Mouse (Mus musculus) neural tube, embryonic 11.5 days (tissue): ENCODE data around the gene Fermt1. TPM values are rescaled to one million over a fixed set of nuclear protein-coding genes. Genes with fewer than 3 reads are reported as not detected.

Source experiments
- ATAC-seq: fragments of 200-750 bp; cut with Nextera tagmentation; 2 replicates; pipeline ENCODE4 v1.8.0; 2017; ENCODE audit warnings: moderate number of reproducible peaks, mild to moderate bottlenecking, moderate TSS enrichment, moderate library complexity; ENCODE audit not compliant: insufficient read depth, low FRiP score, low TSS enrichment
- DNase-seq: peaks from one replicate; pipeline ENCODE4 v3.0.0-alpha.2; 2015; ENCODE audit warnings: low spot score
- H3K27ac ChIP-seq: fragments of 300-500 bp; sonication (generic); 2 replicates; pipeline ENCODE4 v1.5.1; 2014; ENCODE audit warnings: low read depth, mild to moderate bottlenecking, low read length
- H3K27me3 ChIP-seq: fragments of 300-500 bp; sonication (generic); 2 replicates; pipeline ENCODE4 v1.6.1; 2014; ENCODE audit warnings: mild to moderate bottlenecking, low read length, mixed read lengths; ENCODE audit not compliant: control insufficient read depth, insufficient read depth
- H3K36me3 ChIP-seq: fragments of 300-500 bp; sonication (generic); 2 replicates; pipeline ENCODE4 v1.6.1; 2014; ENCODE audit warnings: mild to moderate bottlenecking, low read length, moderate library complexity, mixed read lengths; ENCODE audit not compliant: control insufficient read depth, insufficient read depth
- H3K4me1 ChIP-seq: fragments of 300-500 bp; sonication (generic); 2 replicates; pipeline ENCODE4 v1.6.1; 2014; ENCODE audit warnings: low read length, mixed read lengths; ENCODE audit not compliant: control insufficient read depth, insufficient read depth
- H3K4me2 ChIP-seq: fragments of 300-500 bp; sonication (generic); 2 replicates; pipeline ENCODE4 v1.6.1; 2014; ENCODE audit warnings: low read depth, mild to moderate bottlenecking, moderate library complexity
- H3K4me3 ChIP-seq: fragments of 300-500 bp; sonication (generic); 2 replicates; pipeline ENCODE4 v1.5.1; 2014; ENCODE audit warnings: low read depth, low read length
- H3K9ac ChIP-seq: fragments of 300-500 bp; sonication (generic); 2 replicates; pipeline ENCODE4 v1.6.1; 2014; ENCODE audit warnings: mild to moderate bottlenecking, low read length
- H3K9me3 ChIP-seq: fragments of 300-500 bp; sonication (generic); 2 replicates; pipeline ENCODE4 v1.6.1; 2016; ENCODE audit warnings: low read length; ENCODE audit not compliant: control insufficient read depth
- WGBS: fragments of 180-500 bp; shearing (Covaris S2); extraction: QIAGEN DNeasy Blood & Tissue Kit; methylation state at CpG from one replicate; pipeline ENCODE4 v1.1.7; 2014; 5-methylcytosine and 5-hydroxymethylcytosine counted together
- polyA plus RNA-seq: library from polyadenylated mRNA; unstranded; fragments of >200 nt; fragmentation: Nextera tagmentation; extraction: Ambion mirVana; gene quantifications from 2 replicates; pipeline ENCODE4 v1.2.1, GENCODE M21; 2014

Gene Fermt1
- polyA plus RNA-seq, 1 experiment from 2014 or later, result 4.4 TPM

DNA sequence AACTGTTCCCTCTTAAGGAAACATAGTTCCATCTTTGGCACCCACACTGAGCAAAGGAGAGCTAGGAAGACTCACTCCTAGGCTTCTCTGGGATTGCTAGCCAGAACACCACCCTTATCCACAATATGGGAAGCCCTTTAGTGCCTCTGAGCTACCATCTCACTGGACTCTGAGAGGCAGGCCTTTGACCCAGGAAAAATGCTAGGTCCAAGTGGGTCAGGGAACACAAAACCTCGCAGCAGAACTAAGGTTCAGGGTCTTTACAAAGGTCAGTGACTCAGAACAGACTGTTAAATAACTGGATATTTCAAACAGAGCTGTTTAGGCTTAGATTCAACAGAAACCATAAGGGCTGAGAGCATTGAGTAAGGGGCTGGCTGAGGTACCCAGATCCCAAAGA is 68.7 kb downstream of the Fermt1 start:
- Histone ChIP-seq H3K27ac (no peak overlapping the region), H3K4me2 (no peak overlapping the region), H3K9ac (no peak overlapping the region), H3K4me3 (no peak overlapping the region), H3K4me1 (peaks cover 7% of the 10 kb centered on the region), H3K27me3 (peaks cover 19% of the 10 kb centered on the region), H3K36me3 (no peaks in the 10 kb centered on the region), H3K9me3 (no peaks in the 10 kb centered on the region)
- 62% methylated on average over 1 of the region's 1 CpGs for WGBS
- DNase-seq (no peak), ATAC-seq (no peak)

DNA sequence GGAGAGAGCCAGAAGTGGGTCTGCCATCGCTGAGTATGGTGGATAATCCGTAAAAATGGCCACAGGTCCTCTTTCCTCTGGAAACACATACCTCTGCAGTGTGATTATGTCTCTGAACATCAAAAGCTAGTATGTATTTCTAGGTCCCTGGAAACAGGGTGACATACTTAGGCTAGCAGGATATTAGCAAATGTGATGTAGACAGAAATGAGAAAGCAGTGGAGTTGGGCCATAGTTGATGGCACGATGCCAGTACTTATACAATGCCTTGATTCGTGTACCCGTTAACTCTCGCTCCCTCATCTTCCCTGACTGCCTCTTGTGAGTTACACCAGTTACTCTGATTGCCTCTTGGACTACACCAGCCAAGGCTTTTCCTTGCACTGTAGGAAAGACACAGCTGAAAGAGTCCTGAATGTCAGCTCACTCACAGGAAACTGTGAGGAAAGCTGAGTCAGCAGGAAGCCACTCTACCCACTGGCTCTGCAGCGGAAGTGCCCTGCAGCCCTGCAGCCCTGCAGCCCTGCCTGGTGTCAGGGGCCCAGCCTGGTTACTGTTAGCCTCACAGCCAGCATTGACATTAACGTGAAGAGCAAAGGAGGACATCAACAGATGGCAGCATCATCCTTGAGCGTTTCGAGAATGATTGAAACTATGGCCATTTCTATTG is 71.9 kb downstream of the Fermt1 start:
- H3K36me3 ChIP-seq, result no peaks in the 10 kb centered on the region

DNA sequence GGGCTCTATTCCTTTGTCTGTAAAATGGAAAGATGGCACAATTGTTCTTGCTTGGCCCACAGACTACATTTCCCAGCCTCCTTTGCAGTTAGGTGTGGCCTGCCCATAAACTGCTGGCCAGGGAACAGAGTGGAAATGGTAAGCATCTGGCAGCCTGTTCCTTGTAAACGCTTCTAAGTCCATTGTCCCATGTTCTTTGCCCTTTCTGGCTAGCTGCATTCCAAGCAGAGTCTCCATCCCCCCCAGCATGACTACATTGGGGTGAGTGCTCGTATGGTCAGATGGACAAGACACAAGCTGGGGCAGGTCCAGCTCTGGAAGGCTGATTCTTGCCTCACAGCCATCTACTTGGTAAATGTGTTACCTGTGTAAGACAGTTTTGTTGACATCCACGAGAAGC is 74.0 kb downstream of the Fermt1 start:
- Histone ChIP-seq H3K27ac (no peak overlapping the region), H3K9ac (no peak overlapping the region), H3K36me3 (no peaks in the 10 kb centered on the region), H3K4me3 (no peak overlapping the region), H3K4me2 (no peak overlapping the region), H3K4me1 (no peaks in the 10 kb centered on the region), H3K27me3 (no peaks in the 10 kb centered on the region), H3K9me3 (no peaks in the 10 kb centered on the region)
- 73% methylated on average over 3 of the region's 3 CpGs for WGBS
- DNase-seq (no peak), ATAC-seq (no peak)

More for the DNA sequence above, 71.9 kb downstream of the Fermt1 start:
- WGBS, result 89% methylated on average over 10 of the region's 10 CpGs
- no peak overlapping the region for H3K4me2 ChIP-seq
- H3K9ac ChIP-seq, result no peak overlapping the region
- DNase-seq (no peak), ATAC-seq (no peak)
- no peaks in the 10 kb centered on the region for H3K9me3 ChIP-seq
- peaks cover 4% of the 10 kb centered on the region; the same call in 1 of the 2 replicates for H3K27me3 ChIP-seq
- H3K4me3 ChIP-seq, result no peak overlapping the region
- H3K27ac ChIP-seq, result no peak overlapping the region
- peaks cover under 1% of the 10 kb centered on the region; the same call in 1 of the 2 replicates for H3K4me1 ChIP-seq

DNA sequence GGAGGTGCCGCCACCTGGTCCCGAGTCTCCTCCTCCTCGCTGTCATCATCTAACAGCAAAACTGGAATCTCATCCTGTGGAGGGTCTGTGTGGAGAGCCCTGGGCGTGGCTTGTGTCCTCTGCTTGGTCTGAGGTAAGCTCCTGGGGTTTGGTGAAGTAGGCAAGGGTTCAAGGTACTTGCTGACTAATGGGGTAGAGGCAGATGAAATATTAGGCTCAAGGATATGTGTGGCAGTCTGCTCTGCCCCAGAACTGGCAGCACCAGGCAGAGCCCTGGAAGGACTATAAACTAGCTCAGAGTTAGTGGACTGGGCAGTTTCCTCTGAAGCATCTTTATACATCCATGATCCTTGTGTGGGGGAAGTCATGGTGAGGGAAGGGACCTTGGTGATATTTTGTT is 75.4 kb downstream of the Fermt1 start:
- Histone ChIP-seq H3K4me2 (no peak overlapping the region), H3K9ac (no peak overlapping the region), H3K27me3 (no peaks in the 10 kb centered on the region), H3K4me1 (no peaks in the 10 kb centered on the region), H3K27ac (no peak overlapping the region), H3K36me3 (no peaks in the 10 kb centered on the region), H3K4me3 (no peak overlapping the region), H3K9me3 (no peaks in the 10 kb centered on the region)
- DNase-seq (no peak), ATAC-seq (no peak)
- WGBS, result 76% methylated on average over 4 of the region's 4 CpGs

- Histone ChIP-seq H3K36me3 (no peaks in the 10 kb centered on the region), H3K4me1 (no peaks in the 10 kb centered on the region), H3K27ac (no peak overlapping the region), H3K9ac (no peak overlapping the region), H3K4me2 (no peak overlapping the region), H3K9me3 (no peaks in the 10 kb centered on the region), H3K27me3 (no peaks in the 10 kb centered on the region), H3K4me3 (no peak overlapping the region)
- ATAC-seq (no peak), DNase-seq (no peak)
- WGBS, result 89% methylated on average over 5 of the region's 5 CpGs
Measured at GRCm38 (mm10) chr2:132869682-132870081, 76.0 kb downstream of the Fermt1 start.

- Histone ChIP-seq H3K4me2 (no peak overlapping the region), H3K9me3 (no peaks in the 10 kb centered on the region), H3K36me3 (0 out of 2 replicates have a peak, but pooled peaks cover 2% of the 10 kb centered on the region), H3K27me3 (no peaks in the 10 kb centered on the region), H3K9ac (no peak overlapping the region), H3K4me3 (no peak overlapping the region), H3K27ac (no peak overlapping the region), H3K4me1 (no peaks in the 10 kb centered on the region)
- no peak for ATAC-seq
- no peak for DNase-seq
- 84% methylated on average over 5 of the region's 5 CpGs for WGBS
Measured at GRCm38 (mm10) chr2:132867521-132867920, 78.2 kb downstream of the Fermt1 start.

DNA sequence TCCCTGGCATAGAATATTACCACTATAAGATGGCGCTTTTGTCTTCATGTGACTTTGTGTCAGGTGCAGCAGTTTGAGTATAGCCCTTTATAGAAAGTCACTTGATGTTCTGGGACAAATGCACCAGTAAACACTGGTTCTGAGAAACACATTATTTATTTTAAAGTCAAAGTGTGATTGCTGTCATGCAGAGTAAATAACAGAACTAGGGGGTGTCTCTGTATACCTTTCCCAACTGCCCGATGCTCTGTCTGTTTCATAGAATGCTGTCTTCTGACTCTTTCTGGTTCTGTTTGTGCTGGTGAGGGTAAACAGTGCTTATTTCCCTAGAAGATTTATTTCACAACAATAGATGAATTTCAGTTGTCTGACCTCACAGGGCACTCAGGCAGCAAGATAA is 82.4 kb downstream of the Fermt1 start:
- 0 out of 2 replicates have a peak, but pooled peaks cover 2% of the 10 kb centered on the region for H3K36me3 ChIP-seq

DNA sequence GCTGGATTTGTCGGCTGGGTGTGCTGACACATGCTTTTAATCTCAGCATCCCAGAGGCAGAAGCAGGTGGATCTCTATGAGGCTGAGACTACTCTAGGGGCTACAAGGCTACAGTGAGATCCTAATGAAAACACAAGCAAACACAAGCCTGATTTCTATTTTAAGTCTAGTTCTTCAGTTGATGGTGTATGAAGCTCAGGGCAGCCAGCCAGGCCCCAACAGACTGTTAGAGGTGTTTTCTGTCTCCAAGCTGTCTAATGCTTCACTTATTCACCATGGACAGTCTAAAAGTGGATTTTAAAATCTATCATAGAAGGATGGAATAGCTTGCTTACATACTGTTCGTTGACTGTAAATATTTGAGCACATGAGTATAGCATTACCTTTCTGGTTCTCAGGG is 84.2 kb downstream of the Fermt1 start:
- no peak for ATAC-seq
- H3K27ac ChIP-seq, result no peak overlapping the region
- no peaks in the 10 kb centered on the region for H3K27me3 ChIP-seq
- no peak overlapping the region for H3K4me2 ChIP-seq
- no peak for DNase-seq
- 93% methylated on average over 2 of the region's 2 CpGs for WGBS
- 0 out of 2 replicates have a peak, but pooled peaks cover 2% of the 10 kb centered on the region for H3K36me3 ChIP-seq
- H3K9ac ChIP-seq, result no peak overlapping the region
- no peaks in the 10 kb centered on the region for H3K4me1 ChIP-seq
- H3K4me3 ChIP-seq, result no peak overlapping the region
- H3K9me3 ChIP-seq, result no peaks in the 10 kb centered on the region

More for the DNA sequence above, 82.4 kb downstream of the Fermt1 start:
- H3K4me3 ChIP-seq, result no peak overlapping the region
- no peak overlapping the region for H3K9ac ChIP-seq
- H3K4me1 ChIP-seq, result no peaks in the 10 kb centered on the region
- no peak overlapping the region for H3K4me2 ChIP-seq
- WGBS, result 93% methylated on average over 2 of the region's 2 CpGs
- no peak overlapping the region for H3K27ac ChIP-seq
- no peak for ATAC-seq
- H3K9me3 ChIP-seq, result no peaks in the 10 kb centered on the region
- no peaks in the 10 kb centered on the region for H3K27me3 ChIP-seq
- no peak for DNase-seq

GRCm38 (mm10) chr2:132860435-132860834 is 85.3 kb downstream of the Fermt1 start:
- no peak overlapping the region for H3K4me2 ChIP-seq
- no peaks in the 10 kb centered on the region for H3K4me1 ChIP-seq
- DNase-seq (no peak), ATAC-seq (no peak)
- H3K27ac ChIP-seq, result no peak overlapping the region
- H3K4me3 ChIP-seq, result no peak overlapping the region
- H3K27me3 ChIP-seq, result no peaks in the 10 kb centered on the region
- H3K9me3 ChIP-seq, result no peaks in the 10 kb centered on the region
- 0 out of 2 replicates have a peak, but pooled peaks cover 2% of the 10 kb centered on the region for H3K36me3 ChIP-seq
- H3K9ac ChIP-seq, result no peak overlapping the region
